Mouse (Mus musculus) forebrain, embryonic 11.5 days (tissue): ENCODE results near the gene Nmrk2. TPM values are rescaled to one million over a fixed set of nuclear protein-coding genes. Genes with fewer than 3 reads are reported as not detected.

Experiments
- ATAC-seq: fragments of 200-750 bp; cut with Nextera tagmentation; replicated peaks from 2 replicates; pipeline ENCODE4 v1.8.0; 2017; ENCODE audit warnings: moderate TSS enrichment; ENCODE audit not compliant: low FRiP score
- DNase-seq: peaks from one replicate; pipeline ENCODE4 v3.0.0-alpha.2; 2017; ENCODE audit warnings: low spot score
- H3K27ac ChIP-seq: fragments of 300-500 bp; sonication (generic); 2 replicates; pipeline ENCODE4 v1.5.1; 2014; ENCODE audit warnings: low read depth, low read length
- H3K27me3 ChIP-seq: fragments of 300-500 bp; sonication (generic); 2 replicates; pipeline ENCODE4 v1.6.1; 2014; ENCODE audit warnings: mild to moderate bottlenecking, low read length, mixed read lengths; ENCODE audit not compliant: control insufficient read depth, insufficient read depth
- H3K36me3 ChIP-seq: fragments of 300-500 bp; sonication (generic); 2 replicates; pipeline ENCODE4 v1.6.1; 2014; ENCODE audit warnings: mild to moderate bottlenecking, low read length, moderate library complexity, mixed read lengths; ENCODE audit not compliant: control insufficient read depth, insufficient read depth
- H3K4me1 ChIP-seq: fragments of 300-500 bp; sonication (generic); replicated peaks from 2 replicates; pipeline ENCODE4 v1.6.1; 2014; ENCODE audit warnings: low read length, mixed read lengths; ENCODE audit not compliant: control insufficient read depth, insufficient read depth
- H3K4me2 ChIP-seq: fragments of 300-500 bp; sonication (generic); 2 replicates; pipeline ENCODE4 v1.6.1; 2014; ENCODE audit warnings: low read depth, mild to moderate bottlenecking, low read length, moderate library complexity, mixed read lengths; ENCODE audit not compliant: severe bottlenecking
- H3K4me3 ChIP-seq: fragments of 300-500 bp; sonication (generic); 2 replicates; pipeline ENCODE4 v1.5.1; 2014; ENCODE audit warnings: low read depth, low read length
- H3K9ac ChIP-seq: fragments of 300-500 bp; sonication (generic); 2 replicates; pipeline ENCODE4 v1.6.1; 2014; ENCODE audit warnings: low read length
- H3K9me3 ChIP-seq: fragments of 300-500 bp; sonication (generic); 2 replicates; pipeline ENCODE4 v1.6.1; 2016; ENCODE audit warnings: low read length, mixed read lengths; ENCODE audit not compliant: control insufficient read depth
- WGBS: fragments of 180-500 bp; shearing (Covaris S2); extraction: QIAGEN DNeasy Blood & Tissue Kit; methylation state at CpG from one replicate; pipeline ENCODE4 v1.1.7; 2014; 5-methylcytosine and 5-hydroxymethylcytosine counted together
- polyA plus RNA-seq: library from polyadenylated mRNA; unstranded; fragments of >200 nt; fragmentation: Nextera tagmentation; extraction: Ambion mirVana; gene quantifications from 2 replicates; pipeline ENCODE4 v1.2.1, GENCODE M21; 2014

The Nmrk2 gene
- polyA plus RNA-seq, 1 experiment from 2014 or later = not detected

DNA sequence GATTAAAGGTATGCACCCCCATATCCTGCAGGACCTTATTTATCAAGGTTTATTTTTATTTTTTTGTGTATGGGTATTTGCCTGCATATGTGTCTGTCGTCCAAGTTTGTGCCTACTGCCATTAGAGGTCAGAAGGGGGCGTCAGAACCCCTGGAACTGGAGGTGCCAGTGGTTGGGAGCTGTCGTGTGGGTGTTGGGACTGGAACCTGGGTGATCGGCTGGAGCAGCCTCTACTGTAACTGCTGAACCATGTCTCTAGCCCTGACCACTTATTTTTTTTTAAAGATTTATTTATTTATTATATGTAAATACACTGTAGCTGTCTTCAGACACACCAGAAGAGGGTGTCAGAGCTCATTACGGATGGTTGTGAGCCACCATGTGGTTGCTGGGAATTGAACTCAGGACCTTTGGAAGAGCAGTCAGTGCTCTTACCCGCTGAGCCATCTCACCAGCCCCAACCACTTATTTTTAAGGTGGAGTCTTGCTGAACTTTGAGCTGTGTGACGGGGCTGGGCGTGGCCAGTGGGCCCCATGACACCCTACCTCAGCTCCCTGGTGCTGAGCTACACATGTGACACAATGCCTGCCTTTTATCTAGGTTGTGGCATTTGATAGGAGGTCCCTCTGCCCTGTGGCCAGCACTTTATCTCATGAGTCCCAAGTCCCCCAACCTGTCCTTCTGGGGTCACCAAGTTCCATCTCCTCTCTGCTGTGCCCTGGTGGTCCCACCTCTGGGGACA is 1.3 kb upstream of the Nmrk2 start:
- H3K4me1 ChIP-seq = no peaks in the 10 kb centered on the region
- no peak overlapping the region for H3K9ac ChIP-seq
- H3K4me3 ChIP-seq = no peak overlapping the region
- no peaks in the 10 kb centered on the region for H3K36me3 ChIP-seq
- 72% methylated on average over 8 of the region's 8 CpGs for WGBS
- no peaks in the 10 kb centered on the region for H3K9me3 ChIP-seq
- no peak overlapping the region for H3K27ac ChIP-seq
- H3K27me3 ChIP-seq = no peaks in the 10 kb centered on the region
- DNase-seq (no peak), ATAC-seq (no peak; the same call in 1 of the 2 replicates)
- no peak overlapping the region for H3K4me2 ChIP-seq

DNA sequence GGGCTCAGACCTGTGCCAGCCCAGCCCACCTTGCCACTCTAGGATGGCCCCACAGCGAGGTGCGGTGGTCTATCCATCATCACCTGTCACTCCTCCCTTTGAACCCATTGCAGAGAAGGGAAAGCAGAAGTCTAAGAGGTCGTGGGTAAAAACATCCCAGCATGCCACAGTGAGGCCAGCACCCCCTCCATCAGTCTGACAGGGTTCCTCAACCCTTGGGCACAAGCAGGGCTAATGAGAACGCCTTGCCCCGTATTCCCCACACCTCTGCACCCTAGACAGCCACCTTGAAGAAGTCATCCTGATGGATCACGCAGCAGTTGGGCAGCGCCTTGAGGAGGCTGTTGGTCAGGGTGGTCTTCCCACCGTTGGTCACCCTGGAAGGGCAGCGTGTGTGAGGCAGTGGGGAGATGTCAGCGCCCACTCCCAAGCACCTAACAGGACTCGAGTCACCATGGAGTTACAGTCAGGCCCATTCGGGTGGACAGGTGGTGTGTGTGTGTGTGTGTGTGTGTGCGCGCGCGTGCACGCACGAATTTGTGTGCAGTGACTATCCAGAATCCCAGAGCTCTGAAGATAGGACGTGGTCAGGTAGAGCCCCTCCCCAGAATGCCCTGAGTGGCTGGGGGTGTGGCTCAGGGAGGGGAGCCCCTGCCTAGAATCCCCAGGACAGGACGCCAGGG is 1.1 kb downstream of the Nmrk2 start:
- Histone ChIP-seq H3K9ac (no peak overlapping the region), H3K4me1 (no peaks in the 10 kb centered on the region), H3K27ac (no peak overlapping the region), H3K27me3 (peaks cover 6% of the 10 kb centered on the region), H3K36me3 (no peaks in the 10 kb centered on the region), H3K9me3 (no peaks in the 10 kb centered on the region), H3K4me2 (no peak overlapping the region), H3K4me3 (no peak overlapping the region)
- WGBS = 81% methylated on average over 20 of the region's 20 CpGs
- ATAC-seq = no peak
- DNase-seq = no peak

GRCm38 (mm10) chr10:81200141-81200540 is 1.7 kb downstream of the Nmrk2 start:
- ATAC-seq (no peak), DNase-seq (no peak)
- Histone ChIP-seq H3K9ac (no peak overlapping the region), H3K4me2 (no peak overlapping the region), H3K4me1 (no peaks in the 10 kb centered on the region), H3K9me3 (no peaks in the 10 kb centered on the region), H3K4me3 (no peak overlapping the region), H3K27ac (no peak overlapping the region), H3K27me3 (peaks cover 12% of the 10 kb centered on the region), H3K36me3 (no peaks in the 10 kb centered on the region)
- 86% methylated on average over 13 of the region's 13 CpGs for WGBS

- peaks cover 23% of the 10 kb centered on the region for H3K27me3 ChIP-seq
- DNase-seq = no peak
Observed at GRCm38 (mm10) chr10:81198990-81199389, 2.9 kb downstream of the Nmrk2 start.

DNA sequence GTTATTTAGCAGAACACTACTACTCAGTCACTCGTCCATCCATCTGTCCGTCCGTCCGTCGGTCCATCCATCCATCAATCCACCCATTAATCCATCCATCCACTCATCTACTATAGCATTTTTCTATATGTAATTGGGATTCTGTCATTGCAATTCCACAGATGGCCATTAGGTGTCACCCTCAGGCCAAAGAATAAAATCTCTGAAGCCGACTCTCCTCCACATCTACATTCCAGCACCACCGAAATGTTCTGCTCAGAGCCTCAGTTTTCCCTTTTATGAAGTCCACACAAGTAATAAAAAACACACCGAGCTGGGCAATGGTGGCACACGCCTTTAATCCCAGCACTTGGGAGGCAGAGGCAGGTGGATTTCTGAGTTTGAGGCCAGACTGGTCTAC is 3.6 kb downstream of the Nmrk2 start:
- Histone ChIP-seq H3K4me3 (no peak overlapping the region), H3K4me2 (no peak overlapping the region), H3K9me3 (no peaks in the 10 kb centered on the region), H3K27ac (no peak overlapping the region), H3K9ac (no peak overlapping the region), H3K36me3 (no peaks in the 10 kb centered on the region), H3K4me1 (peaks cover 8% of the 10 kb centered on the region; the same call in 1 of the 2 replicates), H3K27me3 (peaks cover 26% of the 10 kb centered on the region)
- 3% methylated on average over 9 of the region's 9 CpGs for WGBS
- no peak for ATAC-seq
- DNase-seq = peak; percentile 71

More at GRCm38 (mm10) chr10:81198990-81199389, 2.9 kb downstream of the Nmrk2 start:
- Histone ChIP-seq H3K4me2 (no peak overlapping the region), H3K9ac (no peak overlapping the region), H3K4me1 (peaks cover 6% of the 10 kb centered on the region; the same call in 1 of the 2 replicates), H3K27ac (no peak overlapping the region), H3K9me3 (no peaks in the 10 kb centered on the region), H3K4me3 (no peak overlapping the region), H3K36me3 (no peaks in the 10 kb centered on the region)
- 87% methylated on average over 6 of the region's 6 CpGs for WGBS
- ATAC-seq = no peak

DNA sequence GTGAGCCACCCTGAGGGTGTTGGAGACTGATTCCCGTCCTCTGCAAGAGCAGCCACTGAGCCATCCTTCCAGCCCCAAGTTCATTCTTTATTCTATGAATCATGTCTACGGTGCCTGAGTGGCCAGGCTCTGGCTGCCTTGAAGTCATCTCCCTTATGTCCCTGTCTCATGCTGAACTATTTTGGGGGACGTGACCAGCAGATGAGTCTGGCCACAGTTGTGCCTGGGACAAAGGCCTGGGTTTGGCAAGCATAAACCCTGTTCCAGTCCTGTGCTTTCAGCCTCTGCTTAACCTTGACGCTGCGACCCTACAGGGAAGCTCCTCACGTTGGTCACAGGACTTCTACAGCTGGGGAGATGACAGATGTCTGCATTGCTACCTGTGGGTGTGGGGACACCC is 4.5 kb downstream of the Nmrk2 start:
- Histone ChIP-seq H3K4me2 (no peak overlapping the region), H3K27me3 (peaks cover 27% of the 10 kb centered on the region), H3K4me3 (no peak overlapping the region), H3K36me3 (no peaks in the 10 kb centered on the region), H3K9me3 (no peaks in the 10 kb centered on the region), H3K27ac (no peak overlapping the region), H3K9ac (no peak overlapping the region), H3K4me1 (peaks cover 13% of the 10 kb centered on the region)
- no peak for ATAC-seq
- no peak for DNase-seq
- WGBS = 52% methylated on average over 6 of the region's 6 CpGs

- Histone ChIP-seq H3K36me3 (no peaks in the 10 kb centered on the region), H3K27me3 (peaks cover 27% of the 10 kb centered on the region), H3K4me3 (no peak overlapping the region), H3K4me2 (no peak overlapping the region), H3K9ac (no peak overlapping the region), H3K4me1 (peaks cover 13% of the 10 kb centered on the region), H3K27ac (no peak overlapping the region), H3K9me3 (no peaks in the 10 kb centered on the region)
- 71% methylated on average over 11 of the region's 11 CpGs for WGBS
- no peak for DNase-seq
- no peak for ATAC-seq
Observed at GRCm38 (mm10) chr10:81196470-81197065, 5.3 kb downstream of the Nmrk2 start.

DNA sequence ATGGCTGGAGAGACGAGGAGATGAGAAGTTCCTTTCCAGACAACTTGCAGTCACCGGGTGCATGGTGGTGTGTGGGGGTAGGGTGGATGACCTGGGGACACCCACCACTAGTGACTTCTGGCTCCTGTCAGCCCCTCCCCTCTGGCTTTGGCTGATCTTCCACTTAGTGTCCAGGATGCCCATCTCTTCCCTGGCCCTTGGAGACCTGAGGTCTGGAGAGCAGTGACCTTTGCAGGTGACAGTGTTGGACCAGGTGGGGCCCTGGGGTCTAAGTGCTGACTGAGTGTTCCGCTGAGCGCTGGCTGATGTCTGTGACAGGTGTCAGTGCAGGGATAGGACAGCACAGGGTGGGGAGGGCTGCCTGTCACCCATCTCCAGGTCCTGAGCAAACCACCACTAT is 6.6 kb downstream of the Nmrk2 start:
- ATAC-seq (no peak), DNase-seq (no peak)
- Histone ChIP-seq H3K27me3 (peaks cover 27% of the 10 kb centered on the region), H3K4me2 (no peak overlapping the region), H3K9ac (no peak overlapping the region), H3K4me1 (peaks cover 13% of the 10 kb centered on the region), H3K27ac (no peak overlapping the region), H3K9me3 (no peaks in the 10 kb centered on the region), H3K36me3 (no peaks in the 10 kb centered on the region; the same call in 1 of the 2 replicates), H3K4me3 (no peak overlapping the region)
- whole genome bisulfite sequencing = 73% methylated on average over 4 of the region's 4 CpGs
